8 mouse cellular contexts compared by ENCODE assay signal in the genomic region with DNA sequence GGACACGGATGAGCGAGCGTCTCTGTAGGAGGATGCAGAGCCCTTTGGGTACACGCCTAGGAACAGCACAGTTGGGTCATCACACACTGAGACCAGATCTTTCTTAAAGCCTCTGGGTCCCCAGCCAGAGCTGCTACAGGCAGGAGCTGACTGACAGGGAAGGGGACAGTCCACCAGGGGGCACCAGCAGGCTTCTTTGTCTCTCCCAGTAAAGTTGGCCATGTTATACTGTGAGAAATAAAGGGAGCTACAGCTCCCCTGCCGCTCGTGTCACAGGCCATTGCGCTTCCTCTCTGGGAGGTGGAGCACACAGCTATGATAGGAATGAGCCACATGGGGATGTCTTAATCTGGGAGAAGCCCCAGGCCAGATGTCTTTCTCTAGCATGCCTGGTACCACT. TPM values are rescaled to one million over a fixed set of nuclear protein-coding genes. Genes with fewer than 3 reads are reported as not detected.
A peak's percentile ranks its signal among the peaks of the same experiment; 100 is the strongest.
DNase-seq lines count a peak whose midpoint lies in the region; ATAC-seq and TF ChIP-seq lines count a peak whose summit lies in the region.

No protein-coding gene starts in this region.

- no peaks in the 10 kb centered on the region for H3K36me3 ChIP-seq in C2C12 (ENCODE audit: control insufficient read depth, insufficient read depth)
- peaks cover 30% of the 10 kb centered on the region for H3K36me3 ChIP-seq in heart, embryonic 12.5 days
- no peaks in the 10 kb centered on the region for H3K36me3 ChIP-seq in kidney, postnatal 0 days (ENCODE audit: insufficient read depth, low read length)
- H3K36me3 ChIP-seq in liver, embryonic 13.5 days = no peaks in the 10 kb centered on the region
- H3K36me3 ChIP-seq in neural tube, embryonic 14.5 days (ENCODE audit: control insufficient read depth, insufficient read depth, low read length) = no peaks in the 10 kb centered on the region
- no peaks in the 10 kb centered on the region for H3K36me3 ChIP-seq in testis, adult 2 months (ENCODE audit: control insufficient read depth, insufficient read depth, low read length)

- ATAC-seq in heart, embryonic 12.5 days (ENCODE audit: insufficient number of reproducible peaks, low FRiP score) = 0 out of 2 replicates have a peak, but pooled peaks have one; percentile 39
- peak; percentile 82 for ATAC-seq in kidney, postnatal 0 days (replicated peaks; ENCODE audit: low FRiP score, low read depth)
- no peak for ATAC-seq in liver, embryonic 13.5 days (ENCODE audit: low read depth)
- peak; percentile 88 for ATAC-seq in neural tube, embryonic 14.5 days (ENCODE audit: low read depth)

- no peak overlapping the region for H3K4me2 ChIP-seq in heart, embryonic 12.5 days
- H3K4me2 ChIP-seq in kidney, postnatal 0 days (ENCODE audit: low read length) = no peak overlapping the region
- H3K4me2 ChIP-seq in liver, embryonic 13.5 days = no peak overlapping the region
- H3K4me2 ChIP-seq in neural tube, embryonic 14.5 days (ENCODE audit: low read depth, low read length) = no peak overlapping the region

- no peak overlapping the region for H3K9ac ChIP-seq in heart, embryonic 12.5 days
- H3K9ac ChIP-seq in kidney, postnatal 0 days (ENCODE audit: low read depth, low read length) = no peak overlapping the region
- no peak overlapping the region for H3K9ac ChIP-seq in liver, embryonic 13.5 days
- no peak overlapping the region for H3K9ac ChIP-seq in neural tube, embryonic 14.5 days (replicated peaks; ENCODE audit: low read depth, low read length)

- H3K79me2 ChIP-seq in C2C12 (ENCODE audit: control insufficient read depth, insufficient read depth) = no peaks in the 10 kb centered on the region

- TF ChIP-seq POLR2A in bone marrow macrophage, adult 2 months (IDR thresholded peaks at IDR 0.05; ENCODE audit: borderline replicate concordance, low read depth, low read length) = no peak
- no peak for TF ChIP-seq POLR2A in embryonic fibroblast, embryonic 13.5 days (IDR thresholded peaks at IDR 0.05; ENCODE audit: low read depth, low read length)
- no peak for TF ChIP-seq POLR2A in testis, adult 2 months (IDR thresholded peaks at IDR 0.05; ENCODE audit: control insufficient read depth, low read depth, low read length)

- no peak overlapping the region for H3K4me3 ChIP-seq in C2C12 (ENCODE audit: insufficient read depth, poor library complexity, severe bottlenecking)
- H3K4me3 ChIP-seq in bone marrow macrophage, adult 2 months (ENCODE audit: insufficient read depth, low read length) = no peak overlapping the region
- H3K4me3 ChIP-seq in embryonic fibroblast, embryonic 13.5 days (ENCODE audit: insufficient read depth, low read length) = no peak overlapping the region
- H3K4me3 ChIP-seq in heart, embryonic 12.5 days = no peak overlapping the region
- H3K4me3 ChIP-seq in kidney, postnatal 0 days (replicated peaks; ENCODE audit: low read depth, low read length) = no peak overlapping the region
- H3K4me3 ChIP-seq in liver, embryonic 13.5 days (replicated peaks) = no peak overlapping the region
- no peak overlapping the region for H3K4me3 ChIP-seq in neural tube, embryonic 14.5 days (ENCODE audit: low read depth, low read length)
- no peak overlapping the region for H3K4me3 ChIP-seq in testis, adult 2 months (ENCODE audit: control insufficient read depth, low read depth, low read length)

- 21% methylated on average over 7 of the region's 7 CpGs for WGBS in heart, embryonic 12.5 days
- 14% methylated on average over 7 of the region's 7 CpGs for WGBS in kidney, postnatal 0 days
- 29% methylated on average over 7 of the region's 7 CpGs for WGBS in liver, embryonic 13.5 days (ENCODE audit: insufficient replicate concordance)
- WGBS in neural tube, embryonic 14.5 days = 12% methylated on average over 7 of the region's 7 CpGs

- H3ac ChIP-seq in C2C12 (ENCODE audit: control insufficient read depth, insufficient read length, low read depth) = no peak overlapping the region

- DNase-seq in kidney, postnatal 0 days (ENCODE audit: low spot score) = peak; percentile 98
- peak; percentile 44 for DNase-seq in liver, embryonic 13.5 days

- no peaks in the 10 kb centered on the region for H3K9me3 ChIP-seq in heart, embryonic 12.5 days (replicated peaks)
- H3K9me3 ChIP-seq in kidney, postnatal 0 days (replicated peaks; ENCODE audit: low read length) = no peaks in the 10 kb centered on the region
- no peaks in the 10 kb centered on the region for H3K9me3 ChIP-seq in liver, embryonic 13.5 days (replicated peaks)
- no peaks in the 10 kb centered on the region for H3K9me3 ChIP-seq in neural tube, embryonic 14.5 days (ENCODE audit: control insufficient read depth, low read length)

- peaks cover 21% of the 10 kb centered on the region for H3K4me1 ChIP-seq in bone marrow macrophage, adult 2 months (ENCODE audit: control insufficient read depth, insufficient read depth, low read length)
- H3K4me1 ChIP-seq in embryonic fibroblast, embryonic 13.5 days (ENCODE audit: control insufficient read depth, insufficient read depth, low read length) = peaks cover 10% of the 10 kb centered on the region; the same call in 1 of the 2 replicates
- peaks cover 34% of the 10 kb centered on the region for H3K4me1 ChIP-seq in heart, embryonic 12.5 days (replicated peaks)
- H3K4me1 ChIP-seq in kidney, postnatal 0 days (replicated peaks; ENCODE audit: insufficient read depth, low read length) = peaks cover 12% of the 10 kb centered on the region; the same call in 1 of the 2 replicates
- peaks cover 7% of the 10 kb centered on the region for H3K4me1 ChIP-seq in liver, embryonic 13.5 days (replicated peaks)
- peaks cover 25% of the 10 kb centered on the region for H3K4me1 ChIP-seq in neural tube, embryonic 14.5 days (ENCODE audit: control insufficient read depth, insufficient read depth, low read length)
- no peaks in the 10 kb centered on the region for H3K4me1 ChIP-seq in testis, adult 2 months (ENCODE audit: control insufficient read depth, insufficient read depth, low read length)

- H3K79me3 ChIP-seq in C2C12 (ENCODE audit: low read depth) = no peaks in the 10 kb centered on the region

- H3K27me3 ChIP-seq in C2C12 (ENCODE audit: control insufficient read depth, insufficient read depth, insufficient read length) = peaks cover 19% of the 10 kb centered on the region
- no peaks in the 10 kb centered on the region for H3K27me3 ChIP-seq in heart, embryonic 12.5 days (replicated peaks)
- H3K27me3 ChIP-seq in kidney, postnatal 0 days (ENCODE audit: insufficient read depth, low read length) = no peaks in the 10 kb centered on the region
- no peaks in the 10 kb centered on the region for H3K27me3 ChIP-seq in liver, embryonic 13.5 days
- no peaks in the 10 kb centered on the region for H3K27me3 ChIP-seq in neural tube, embryonic 14.5 days (ENCODE audit: control insufficient read depth, insufficient read depth, low read length)
- no peaks in the 10 kb centered on the region for H3K27me3 ChIP-seq in testis, adult 2 months (ENCODE audit: control insufficient read depth, insufficient read depth, low read length)

- TF ChIP-seq CTCF in C2C12 (IDR thresholded peaks at IDR 0.05; ENCODE audit: control insufficient read depth, insufficient read depth, insufficient read length) = peak; percentile 63
- peak; percentile 49 for TF ChIP-seq CTCF in bone marrow macrophage, adult 2 months (IDR thresholded peaks at IDR 0.05; ENCODE audit: low read depth, low read length)
- peak; percentile 27; the same call in 1 of the 2 replicates for TF ChIP-seq CTCF in embryonic fibroblast, embryonic 13.5 days (IDR thresholded peaks at IDR 0.05; ENCODE audit: borderline replicate concordance, insufficient read depth, low read length)
- peak; percentile 89 for TF ChIP-seq CTCF in kidney, postnatal 0 days (IDR thresholded peaks at IDR 0.05; ENCODE audit: low read depth)
- peak; percentile 31; the same call in 1 of the 2 replicates for TF ChIP-seq CTCF in testis, adult 2 months (IDR thresholded peaks at IDR 0.05; ENCODE audit: control insufficient read depth, insufficient read depth, insufficient replicate concordance, low read depth, low read length)

- H3K27ac ChIP-seq in bone marrow macrophage, adult 2 months (ENCODE audit: insufficient read depth, low read depth, low read length) = no peak overlapping the region
- 0 out of 2 replicates have a peak overlapping the region, but pooled peaks have one; percentile 4 for H3K27ac ChIP-seq in embryonic fibroblast, embryonic 13.5 days (ENCODE audit: insufficient read depth, low read length)
- peak overlapping the region; percentile 42; the same call in 1 of the 2 replicates for H3K27ac ChIP-seq in heart, embryonic 12.5 days (ENCODE audit: poor library complexity, severe bottlenecking)
- peak overlapping the region; percentile 58; the same call in 1 of the 2 replicates for H3K27ac ChIP-seq in kidney, postnatal 0 days
- H3K27ac ChIP-seq in liver, embryonic 13.5 days = no peak overlapping the region
- peak overlapping the region; percentile 67 for H3K27ac ChIP-seq in neural tube, embryonic 14.5 days (ENCODE audit: low read depth, low read length)
- H3K27ac ChIP-seq in testis, adult 2 months (ENCODE audit: control insufficient read depth, insufficient read depth, low read depth, low read length) = no peak overlapping the region

TF ChIP-seq in C2C12, 6 proteins besides CTCF, POLR2A, EP300 and RAD21:
- TF ChIP-seq MAX (IDR thresholded peaks at IDR 0.05) (no peak), MYOG (IDR thresholded peaks at IDR 0.05; ENCODE audit: control insufficient read depth, extremely low read depth, insufficient read length) (no peak), USF1 (IDR thresholded peaks at IDR 0.05; ENCODE audit: low read depth) (no peak), FOSL1 (IDR thresholded peaks at IDR 0.05; ENCODE audit: insufficient read depth, low read length, poor library complexity, severe bottlenecking) (no peak), CEBPB (IDR thresholded peaks at IDR 0.05; ENCODE audit: low read depth) (no peak)

RNA-seq across cellular contexts. Expression of a gene that starts 29.7 kb away (rescaled TPM):
- polyA plus RNA-seq in C2C12 (2012; fragmentation: generic; extraction: Trizol) = 3.3 TPM
- not detected in 2 replicates for polyA plus RNA-seq in bone marrow macrophage, adult 2 months (2012; ENCODE audit: insufficient read depth, insufficient read length, missing spikeins)
- polyA plus RNA-seq in embryonic fibroblast, embryonic 13.5 days (2011; ENCODE audit: insufficient read length, low read depth, missing spikeins) = 8.9 and 9.0 TPM in 2 replicates
- polyA plus RNA-seq in heart, embryonic 12.5 days (2016; fragmentation: Nextera tagmentation; extraction: Ambion mirVana) = 25.2 and 26.7 TPM in 2 replicates
- 24.9 and 28.3 TPM in 2 replicates for polyA plus RNA-seq in kidney, postnatal 0 days (2015; fragmentation: Nextera tagmentation; extraction: Ambion mirVana)
- polyA plus RNA-seq in liver, embryonic 13.5 days (2015; fragmentation: Nextera tagmentation; extraction: Ambion mirVana) = 1.5 and 2.2 TPM in 2 replicates
- polyA plus RNA-seq in neural tube, embryonic 14.5 days (2014; fragmentation: Nextera tagmentation; extraction: Ambion mirVana) = 82.7 and 114 TPM in 2 replicates
- polyA plus RNA-seq in testis, adult 2 months (2012; rRNA removed) = 51.6 and 54.3 TPM in 2 replicates

Comparison
In these comparisons a context has a peak if more than half of its experiments do, and no peak if none do; other contexts are left out.
1. CTCF ChIP-seq: peak in every context shown above with its lines; median percentile 89 in kidney, postnatal 0 days; 63 in C2C12; 49 in bone marrow macrophage, adult 2 months; 31 in testis, adult 2 months; 27 in embryonic fibroblast, embryonic 13.5 days.
2. H3K27ac ChIP-seq: peak in embryonic fibroblast, embryonic 13.5 days (single experiment), heart, embryonic 12.5 days (single experiment), kidney, postnatal 0 days (single experiment) and neural tube, embryonic 14.5 days (single experiment); none in bone marrow macrophage, adult 2 months (single experiment), liver, embryonic 13.5 days (single experiment) and testis, adult 2 months (single experiment).